8 mouse cellular contexts compared by ENCODE assay signal in the genomic region with DNA sequence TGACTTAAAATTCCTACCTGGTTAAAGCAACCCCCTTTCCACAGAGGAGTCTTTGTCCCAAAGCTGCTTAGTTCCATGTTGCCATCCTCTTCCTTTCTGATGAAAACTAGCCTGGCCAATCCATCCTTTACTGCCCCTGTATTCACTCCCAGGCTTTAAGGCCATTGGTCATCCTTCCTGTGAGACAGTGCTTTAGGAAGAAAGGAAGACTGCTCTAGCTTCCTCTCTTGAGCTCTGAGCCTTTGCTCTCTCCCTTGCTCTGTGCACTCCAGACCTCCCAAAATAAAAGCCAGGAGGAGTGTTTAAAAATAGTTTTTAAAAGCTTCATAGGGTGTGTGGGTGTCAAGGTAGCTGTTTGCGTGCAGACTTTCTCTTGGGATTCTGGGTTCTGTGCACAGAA. TPM values are rescaled to one million over a fixed set of nuclear protein-coding genes. Genes with fewer than 3 reads are reported as not detected.
DNase-seq lines count a peak whose midpoint lies in the region; ATAC-seq and TF ChIP-seq lines count a peak whose summit lies in the region.

No protein-coding gene starts in this region.

- TF ChIP-seq EP300 in liver, postnatal 0 days (IDR thresholded peaks at IDR 0.05; ENCODE audit: low read depth) = no peak

- in situ Hi-C loops in ES-E14 (cut with MboI; ENCODE audit: low sequenced_read_pairs in 2 of 2, unreplicated experiment in 2 of 2) = no loop called here

- no peak for TF ChIP-seq CTCF in liver, postnatal 0 days (IDR thresholded peaks at IDR 0.05; ENCODE audit: low read depth)

- H3K36me3 ChIP-seq in heart, embryonic 10.5 days = no peaks in the 10 kb centered on the region
- H3K36me3 ChIP-seq in ES-E14 (ENCODE audit: control insufficient read depth, insufficient read depth, low read length, poor library complexity, severe bottlenecking) = no peaks in the 10 kb centered on the region
- H3K36me3 ChIP-seq in liver, postnatal 0 days (replicated peaks; ENCODE audit: insufficient read depth, low read length) = no peaks in the 10 kb centered on the region

- no peaks in the 10 kb centered on the region for H3K9me3 ChIP-seq in heart, embryonic 10.5 days
- H3K9me3 ChIP-seq in ES-E14 (ENCODE audit: control insufficient read depth, insufficient read depth, low read depth, low read length) = no peaks in the 10 kb centered on the region
- no peaks in the 10 kb centered on the region for H3K9me3 ChIP-seq in liver, postnatal 0 days (ENCODE audit: low read length)

- H3K4me3 ChIP-seq in heart, embryonic 10.5 days = peak overlapping the region; percentile 59
- peak overlapping the region; percentile 60 to 73; a peak in 3 of 4 replicates for H3K4me3 ChIP-seq in ES-E14 (ENCODE audit: insufficient read depth in 1 of 2, low read depth in 1 of 2, low read length in 2 of 2, poor library complexity in 1 of 2, severe bottlenecking in 1 of 2)
- H3K4me3 ChIP-seq in liver, postnatal 0 days (ENCODE audit: low read depth, low read length) = peak overlapping the region; percentile 58

- ATAC-seq in granulocyte monocyte progenitor cell, adult 5-6 weeks (replicated peaks; ENCODE audit: poor library complexity, severe bottlenecking) = peak; percentile 43
- no peak for ATAC-seq in liver, postnatal 0 days

- H3K4me1 ChIP-seq in heart, embryonic 10.5 days = peaks cover 57% of the 10 kb centered on the region
- peaks cover 11 to 21% of the 10 kb centered on the region in 2 experiments; a peak in 3 of 4 replicates for H3K4me1 ChIP-seq in ES-E14 (ENCODE audit: control insufficient read depth in 2 of 2, insufficient read depth in 2 of 2, low read length in 2 of 2, poor library complexity in 1 of 2)
- 0 out of 2 replicates have a peak, but pooled peaks cover 3% of the 10 kb centered on the region for H3K4me1 ChIP-seq in liver, postnatal 0 days (ENCODE audit: insufficient read depth)

- DNase-seq in heart, embryonic 10.5 days (ENCODE audit: low spot score) = peak; percentile 64
- no peak for DNase-seq in heart, adult 9 months (ENCODE audit: low spot score in 2 of 2)
- no peak for DNase-seq in ES-E14 (ENCODE audit: low read depth, low spot score)
- peak; percentile 1 for DNase-seq in liver, postnatal 0 days
- no peak for DNase-seq in thymus, adult 18-20 months
- DNase-seq in c-Kit-positive CD71-positive TER-119-positive erythroid progenitor cells, embryonic 14.5 days (ENCODE audit: low spot score) = no peak
- DNase-seq in cerebellum, postnatal 4 days (ENCODE audit: low spot score in 2 of 2) = no peak

- H3K27ac ChIP-seq in heart, embryonic 10.5 days = peak overlapping the region; percentile 97
- H3K27ac ChIP-seq in ES-E14 (ENCODE audit: insufficient read depth, low read depth, low read length, poor library complexity, severe bottlenecking) = no peak overlapping the region
- H3K27ac ChIP-seq in liver, postnatal 0 days (ENCODE audit: low read depth) = no peak overlapping the region

- H3K27me3 ChIP-seq in heart, embryonic 10.5 days (ENCODE audit: insufficient read depth, poor library complexity, severe bottlenecking) = no peaks in the 10 kb centered on the region
- H3K27me3 ChIP-seq in liver, postnatal 0 days (ENCODE audit: insufficient read depth, low read length) = peaks cover 15% of the 10 kb centered on the region

- H3K9ac ChIP-seq in ES-E14 (ENCODE audit: insufficient read depth, low read depth, low read length, poor library complexity, severe bottlenecking) = peak overlapping the region; percentile 74
- H3K9ac ChIP-seq in liver, postnatal 0 days (replicated peaks) = no peak overlapping the region

- 20% methylated on average over 1 of the region's 1 CpGs for whole genome bisulfite sequencing in heart, embryonic 10.5 days
- 31% methylated on average over 1 of the region's 1 CpGs for WGBS in liver, postnatal 0 days (ENCODE audit: insufficient replicate concordance)

- H3K4me2 ChIP-seq in liver, postnatal 0 days (ENCODE audit: low read depth, low read length) = peak overlapping the region; percentile 84; the same call in 1 of the 2 replicates

TF ChIP-seq in ES-E14, 5 proteins besides CTCF, POLR2A, EP300 and RAD21:
- TF ChIP-seq ZC3H11A (IDR thresholded peaks at IDR 0.05; ENCODE audit: borderline replicate concordance, low read depth, low read length) = 0 out of 2 replicates have a peak, but pooled peaks have one; percentile 1
- no peak for TF ChIP-seq MAFK (IDR thresholded peaks at IDR 0.05; ENCODE audit: insufficient read depth, low read depth, low read length)

RNA-seq across cellular contexts. Expression of a gene that starts 14.8 kb away (rescaled TPM):
- polyA plus RNA-seq in heart, embryonic 10.5 days (2016; fragmentation: Nextera tagmentation; extraction: Ambion mirVana) = 39.3 and 44.5 TPM in 2 replicates
- 129 and 184 TPM in 2 replicates for total RNA-seq in ES-E14 (2012; rRNA removed)
- total RNA-seq in granulocyte monocyte progenitor cell, adult 5-6 weeks (2014; fragmentation: Nextera tagmentation) = 80.7 and 106 TPM in 2 replicates
- total RNA-seq in granulocyte monocyte progenitor cell, adult 5-6 weeks (2017) = 66.6 and 76.5 TPM in 2 replicates
- polyA plus RNA-seq in liver, postnatal 0 days (2015; fragmentation: Nextera tagmentation; extraction: Ambion mirVana) = 9.1 and 9.9 TPM in 2 replicates

Comparison
In these comparisons a context has a peak if more than half of its experiments do, and no peak if none do; other contexts are left out.
1. DNase-seq: peak in heart, embryonic 10.5 days (single experiment) and liver, postnatal 0 days (single experiment); none in heart, adult 9 months (0 of 2), ES-E14 (single experiment), thymus, adult 18-20 months (0 of 2), c-Kit-positive CD71-positive TER-119-positive erythroid progenitor cells, embryonic 14.5 days (single experiment) and cerebellum, postnatal 4 days (0 of 2).
2. Peak in every context shown above with its lines, with median percentiles within 50 percentile points of each other: H3K4me3 ChIP-seq.